Mouse (Mus musculus) lung, embryonic 16.5 days (tissue): ENCODE results near the gene Hcrt. TPM values are rescaled to one million over a fixed set of nuclear protein-coding genes. Genes with fewer than 3 reads are reported as not detected.

Source experiments
- ATAC-seq: fragments of 200-750 bp; cut with Nextera tagmentation; 2 replicates; pipeline ENCODE4 v1.8.0; 2017; ENCODE audit warnings: low read depth, mild to moderate bottlenecking, moderate library complexity
- H3K27ac ChIP-seq: fragments of 300-500 bp; sonication (generic); 2 replicates; pipeline ENCODE4 v1.5.1; 2014; ENCODE audit warnings: mild to moderate bottlenecking, control low read depth, low read length
- H3K27me3 ChIP-seq: fragments of 300-500 bp; sonication (generic); 2 replicates; pipeline ENCODE4 v1.6.1; 2014; ENCODE audit warnings: low read depth, low read length, mixed read lengths; ENCODE audit not compliant: control insufficient read depth, insufficient read depth
- H3K36me3 ChIP-seq: fragments of 300-500 bp; sonication (generic); 2 replicates; pipeline ENCODE4 v1.6.1; 2014; ENCODE audit warnings: low read length; ENCODE audit not compliant: control insufficient read depth, insufficient read depth
- H3K4me1 ChIP-seq: fragments of 300-500 bp; sonication (generic); replicated peaks from 2 replicates; pipeline ENCODE4 v1.6.1; 2014; ENCODE audit warnings: low read length, mixed read lengths; ENCODE audit not compliant: control insufficient read depth, insufficient read depth
- H3K4me2 ChIP-seq: fragments of 300-500 bp; sonication (generic); 2 replicates; pipeline ENCODE4 v1.6.1; 2014; ENCODE audit warnings: low read depth, low read length, control low read depth
- H3K4me3 ChIP-seq: fragments of 300-500 bp; sonication (generic); 2 replicates; pipeline ENCODE4 v1.5.1; 2014; ENCODE audit warnings: mild to moderate bottlenecking, low read length, control low read depth
- H3K9ac ChIP-seq: fragments of 300-500 bp; sonication (generic); 2 replicates; pipeline ENCODE4 v1.6.1; 2014; ENCODE audit warnings: low read length, control low read depth
- H3K9me3 ChIP-seq: fragments of 300-500 bp; sonication (generic); 2 replicates; pipeline ENCODE4 v1.6.1; 2016; ENCODE audit warnings: low read length; ENCODE audit not compliant: control insufficient read depth
- WGBS: fragments of 180-500 bp; shearing (Covaris S2); extraction: QIAGEN DNeasy Blood & Tissue Kit; methylation state at CpG from one replicate; pipeline ENCODE4 v1.1.7; 2014; 5-methylcytosine and 5-hydroxymethylcytosine counted together
- polyA plus RNA-seq: library from polyadenylated mRNA; unstranded; fragments of >200 nt; fragmentation: Nextera tagmentation; extraction: Ambion mirVana; gene quantifications from 2 replicates; pipeline ENCODE4 v1.2.1, GENCODE M21; 2015

The Hcrt gene
- polyA plus RNA-seq, 1 experiment from 2014 or later: not detected

GRCm38 (mm10) chr11:100735134-100735865 lies 27.4 kb downstream of the Hcrt start:
- ATAC-seq: no peak
- Histone ChIP-seq H3K9ac (peak overlapping the region; percentile 33; the same call in 1 of the 2 replicates), H3K4me2 (peak overlapping the region; percentile 89; the same call in 1 of the 2 replicates), H3K27ac (no peak overlapping the region), H3K9me3 (no peaks in the 10 kb centered on the region), H3K4me1 (peaks cover 19% of the 10 kb centered on the region), H3K27me3 (no peaks in the 10 kb centered on the region), H3K36me3 (no peaks in the 10 kb centered on the region), H3K4me3 (peak overlapping the region; percentile 2; the same call in 1 of the 2 replicates)
- 83% methylated on average over 9 of the region's 9 CpGs for WGBS

- ATAC-seq: no peak
Observed at GRCm38 (mm10) chr11:100730477-100731205, 32.1 kb downstream of the Hcrt start.

GRCm38 (mm10) chr11:100729976-100730375 lies 32.8 kb downstream of the Hcrt start:
- Histone ChIP-seq H3K9ac (no peak overlapping the region), H3K27me3 (no peaks in the 10 kb centered on the region), H3K4me1 (peaks cover 7% of the 10 kb centered on the region), H3K4me3 (no peak overlapping the region), H3K9me3 (no peaks in the 10 kb centered on the region), H3K4me2 (no peak overlapping the region), H3K36me3 (peaks cover 3% of the 10 kb centered on the region), H3K27ac (no peak overlapping the region)
- WGBS: 75% methylated on average over 4 of the region's 4 CpGs
- ATAC-seq: no peak

More at GRCm38 (mm10) chr11:100730477-100731205, 32.1 kb downstream of the Hcrt start:
- WGBS: 88% methylated on average over 6 of the region's 6 CpGs
- H3K36me3 ChIP-seq: peaks cover 3% of the 10 kb centered on the region
- H3K4me1 ChIP-seq: peaks cover 3% of the 10 kb centered on the region
- H3K27ac ChIP-seq: no peak overlapping the region
- no peak overlapping the region for H3K4me3 ChIP-seq
- H3K9me3 ChIP-seq: no peaks in the 10 kb centered on the region
- no peaks in the 10 kb centered on the region for H3K27me3 ChIP-seq
- no peak overlapping the region for H3K4me2 ChIP-seq
- H3K9ac ChIP-seq: no peak overlapping the region

- Histone ChIP-seq H3K36me3 (peaks cover 3% of the 10 kb centered on the region), H3K27ac (no peak overlapping the region), H3K4me3 (no peak overlapping the region), H3K27me3 (no peaks in the 10 kb centered on the region), H3K9me3 (no peaks in the 10 kb centered on the region), H3K9ac (no peak overlapping the region), H3K4me1 (peaks cover 13% of the 10 kb centered on the region), H3K4me2 (no peak overlapping the region)
- no peak for ATAC-seq
- 81% methylated on average over 6 of the region's 6 CpGs for WGBS
Observed at GRCm38 (mm10) chr11:100728601-100729000, 34.1 kb downstream of the Hcrt start.

- Histone ChIP-seq H3K27ac (no peak overlapping the region), H3K9ac (no peak overlapping the region), H3K4me2 (no peak overlapping the region), H3K4me3 (no peak overlapping the region), H3K9me3 (no peaks in the 10 kb centered on the region), H3K4me1 (peaks cover 17% of the 10 kb centered on the region), H3K36me3 (peaks cover 3% of the 10 kb centered on the region), H3K27me3 (no peaks in the 10 kb centered on the region)
- WGBS: 94% methylated on average over 3 of the region's 3 CpGs
- no peak for ATAC-seq
Observed at GRCm38 (mm10) chr11:100727201-100727600, 35.5 kb downstream of the Hcrt start.

- no peaks in the 10 kb centered on the region for H3K9me3 ChIP-seq
- peak; percentile 75 for ATAC-seq
- H3K4me3 ChIP-seq: no peak overlapping the region
- WGBS: 15% methylated on average over 5 of the region's 5 CpGs
- no peaks in the 10 kb centered on the region for H3K27me3 ChIP-seq
- H3K36me3 ChIP-seq: peaks cover 3% of the 10 kb centered on the region
- peaks cover 32% of the 10 kb centered on the region for H3K4me1 ChIP-seq
- peak overlapping the region; percentile 5; the same call in 1 of the 2 replicates for H3K4me2 ChIP-seq
- H3K9ac ChIP-seq: 0 out of 2 replicates have a peak overlapping the region, but pooled peaks have one; percentile 5
- H3K27ac ChIP-seq: peak overlapping the region; percentile 30
Observed at GRCm38 (mm10) chr11:100724919-100725512, 37.7 kb downstream of the Hcrt start.

GRCm38 (mm10) chr11:100722493-100723028 lies 40.2 kb downstream of the Hcrt start:
- H3K4me2 ChIP-seq: no peak overlapping the region
- peaks cover 32% of the 10 kb centered on the region for H3K4me1 ChIP-seq
- no peaks in the 10 kb centered on the region for H3K27me3 ChIP-seq
- H3K36me3 ChIP-seq: peaks cover 9% of the 10 kb centered on the region
- WGBS: 43% methylated on average over 2 of the region's 2 CpGs
- H3K9me3 ChIP-seq: no peaks in the 10 kb centered on the region
- ATAC-seq: no peak
- H3K27ac ChIP-seq: peak overlapping the region; percentile 68
- H3K4me3 ChIP-seq: no peak overlapping the region
- H3K9ac ChIP-seq: no peak overlapping the region

GRCm38 (mm10) chr11:100721776-100722492 lies 40.8 kb downstream of the Hcrt start:
- H3K9me3 ChIP-seq: no peaks in the 10 kb centered on the region
- H3K9ac ChIP-seq: no peak overlapping the region
- WGBS: 58% methylated on average over 8 of the region's 8 CpGs
- H3K4me2 ChIP-seq: no peak overlapping the region
- no peaks in the 10 kb centered on the region for H3K27me3 ChIP-seq
- H3K4me1 ChIP-seq: peaks cover 32% of the 10 kb centered on the region
- H3K4me3 ChIP-seq: no peak overlapping the region
- H3K36me3 ChIP-seq: peaks cover 10% of the 10 kb centered on the region
- H3K27ac ChIP-seq: peak overlapping the region; percentile 68
- no peak for ATAC-seq
